Mouse (Mus musculus): ENCODE measurements around the gene Rad51d. TPM values are rescaled to one million over a fixed set of nuclear protein-coding genes. Genes with fewer than 3 reads are reported as not detected.

Rad51d gene
- total and polyA plus RNA-seq, 3 experiments, result 15.0 to 35.5 (median 33.3) TPM

- TF ChIP-seq ZNF384 (IDR thresholded peaks at IDR 0.05; ENCODE audit: low read depth, low read length) (no peak), MYC (IDR thresholded peaks at IDR 0.05; ENCODE audit: low read depth, low read length) (peak; percentile 98), ELF1 (IDR thresholded peaks at IDR 0.05; ENCODE audit: low read depth, low read length) (peak; percentile 76), KAT2A (IDR thresholded peaks at IDR 0.05; ENCODE audit: insufficient replicate concordance, low read length) (0 out of 2 replicates have a peak, but pooled peaks have one; percentile 53), MXI1 (IDR thresholded peaks at IDR 0.05; ENCODE audit: low read depth, low read length) (peak; percentile 100), GABPA (IDR thresholded peaks at IDR 0.05; ENCODE audit: insufficient replicate concordance, low read depth, low read length) (peak; percentile 97), TCF12 (IDR thresholded peaks at IDR 0.05; ENCODE audit: low read depth, low read length) (peak; percentile 97), UBTF (IDR thresholded peaks at IDR 0.05; ENCODE audit: low read depth, low read length) (no peak), CTCF (conservative IDR thresholded peaks at IDR 0.05 in 1 of 2, IDR thresholded peaks at IDR 0.05 in 1 of 2; ENCODE audit: low read depth in 2 of 2, low read length in 2 of 2) (peak; percentile 25 to 94; a peak in 2 of 4 replicates), RCOR1 (conservative IDR thresholded peaks at IDR 0.05; ENCODE audit: low read depth, low read length) (no peak), BHLHE40 (IDR thresholded peaks at IDR 0.05; ENCODE audit: low read depth, low read length) (peak; percentile 40; the same call in 1 of the 2 replicates), MAZ (IDR thresholded peaks at IDR 0.05; ENCODE audit: low read depth, low read length) (no peak)
These were observed 17.5 kb upstream of the Rad51d start, which contains the start of gene Nle1 (continued) for GRCm38 (mm10) chr11:82907651-82908607.

GRCm38 (mm10) chr11:82905816-82906215 is 15.4 kb upstream of the Rad51d start:
- Histone ChIP-seq H3K4me1 (ENCODE audit: control insufficient read depth in 1 of 2, insufficient read depth in 2 of 2) (peaks cover 3 to 29% of the 10 kb centered on the region in 2 experiments; a peak in 2 of 4 replicates), H3K9me3 (replicated peaks; ENCODE audit: low read length) (no peaks in the 10 kb centered on the region), H3K79me2 (replicated peaks; ENCODE audit: control insufficient read depth, extremely low read depth, insufficient read depth, poor library complexity, severe bottlenecking) (peaks cover 16% of the 10 kb centered on the region), H3K9ac (ENCODE audit: insufficient read depth, low read depth) (no peak overlapping the region), H3K36me3 (replicated peaks in 1 of 2; ENCODE audit: control insufficient read depth in 1 of 2, insufficient read depth in 1 of 2, low read length in 1 of 2) (peaks cover 55 to 64% of the 10 kb centered on the region in 2 experiments), H3K4me3 (replicated peaks in 1 of 3; ENCODE audit: low read depth in 2 of 3, low read length in 2 of 3, poor library complexity in 1 of 3) (no peak overlapping the region), H3K27ac (ENCODE audit: insufficient read depth, low read depth) (no peak overlapping the region), H3K4me2 (ENCODE audit: insufficient read depth, low read depth, poor library complexity, severe bottlenecking) (no peak overlapping the region), H3K27me3 (replicated peaks) (peaks cover 11% of the 10 kb centered on the region)
- DNase-seq (ENCODE audit: extremely low read depth), result no peak
- TF ChIP-seq IRF4 (IDR thresholded peaks at IDR 0.05; ENCODE audit: low read depth, low read length) (no peak), PAX5 (IDR thresholded peaks at IDR 0.05; ENCODE audit: low read length) (no peak), RCOR1 (conservative IDR thresholded peaks at IDR 0.05; ENCODE audit: low read depth, low read length) (no peak), MAZ (IDR thresholded peaks at IDR 0.05; ENCODE audit: low read depth, low read length) (no peak)
- in situ Hi-C loops (cut with MboI; ENCODE audit: low pct_ligation_motif_present, low pct_unique_long_range_greater_than_20kb, low sequenced_read_pairs) (loop anchor here (25.0 kb wide), 2 partner anchors 281 to 506 kb away; partner anchors contain the start of genes Rasl10b, Slfn3 and Slfn4), dilution Hi-C loops (cut with MboI; ENCODE audit: extremely low pct_ligation_motif_present, extremely low pct_unique_long_range_greater_than_20kb, low sequenced_read_pairs) (no loop called here)

- peaks cover 3 to 29% of the 10 kb centered on the region in 2 experiments; a peak in 2 of 4 replicates for H3K4me1 ChIP-seq (ENCODE audit: control insufficient read depth in 1 of 2, insufficient read depth in 2 of 2)
- no peak overlapping the region for H3K4me2 ChIP-seq (ENCODE audit: insufficient read depth, low read depth, poor library complexity, severe bottlenecking)
- no peaks in the 10 kb centered on the region for H3K9me3 ChIP-seq (replicated peaks; ENCODE audit: low read length)
- dilution Hi-C loops (cut with MboI; ENCODE audit: extremely low pct_ligation_motif_present, extremely low pct_unique_long_range_greater_than_20kb, low sequenced_read_pairs) (no loop called here), in situ Hi-C loops (cut with MboI; ENCODE audit: low pct_ligation_motif_present, low pct_unique_long_range_greater_than_20kb, low sequenced_read_pairs) (loop anchor here (25.0 kb wide), 2 partner anchors 282 to 507 kb away; partner anchors contain the start of genes Rasl10b, Slfn3 and Slfn4)
- no peak overlapping the region for H3K27ac ChIP-seq (ENCODE audit: insufficient read depth, low read depth)
- peaks cover 5% of the 10 kb centered on the region for H3K27me3 ChIP-seq (replicated peaks)
- no peak overlapping the region for H3K9ac ChIP-seq (ENCODE audit: insufficient read depth, low read depth)
- no peak overlapping the region for H3K4me3 ChIP-seq (replicated peaks in 1 of 3; ENCODE audit: low read depth in 2 of 3, low read length in 2 of 3, poor library complexity in 1 of 3)
- TF ChIP-seq MAZ (IDR thresholded peaks at IDR 0.05; ENCODE audit: low read depth, low read length) (no peak), USF1 (IDR thresholded peaks at IDR 0.05; ENCODE audit: low read depth, low read length) (peak; percentile 39; the same call in 1 of the 2 replicates), CHD2 (IDR thresholded peaks at IDR 0.05; ENCODE audit: low read length) (no peak)
- DNase-seq (ENCODE audit: extremely low read depth), result peak; percentile 40
- H3K79me2 ChIP-seq (replicated peaks; ENCODE audit: control insufficient read depth, extremely low read depth, insufficient read depth, poor library complexity, severe bottlenecking), result peaks cover 16% of the 10 kb centered on the region
- H3K36me3 ChIP-seq (replicated peaks in 1 of 2; ENCODE audit: control insufficient read depth in 1 of 2, insufficient read depth in 1 of 2, low read length in 1 of 2), result peaks cover 64 to 73% of the 10 kb centered on the region in 2 experiments
These were observed 14.5 kb upstream of the Rad51d start for GRCm38 (mm10) chr11:82904952-82905351.

Measured in CH12.LX (cell line).